9 mouse cellular contexts compared by ENCODE assay signal in genomic region chr8:11411504-11412124, GRCm38 (mm10).
A peak's percentile ranks its signal among the peaks of the same experiment; 100 is the strongest.
DNase-seq lines count a peak whose midpoint lies in the region; ATAC-seq lines count a peak whose summit lies in the region.
"Had no signal": no experiment of that assay in that cellular context is flagged by ENCODE, and none has a peak within 500 bp of the region (broad histone marks: within the 10 kb centered on the region; RNA-seq: fewer than 3 reads in every experiment).

No protein-coding gene starts in this region.

- peaks cover 44% of the 10 kb centered on the region for H3K36me3 ChIP-seq in heart, embryonic 16.5 days (ENCODE audit: control insufficient read depth, insufficient read depth)
- H3K36me3 ChIP-seq in forebrain, embryonic 15.5 days = no peaks in the 10 kb centered on the region

- no peak overlapping the region for H3K4me2 ChIP-seq in heart, embryonic 16.5 days (ENCODE audit: low read depth, low read length)
- H3K4me2 ChIP-seq in forebrain, embryonic 15.5 days (replicated peaks) = no peak overlapping the region

- WGBS in heart, embryonic 16.5 days = 73% methylated on average over 12 of the region's 12 CpGs
- 72% methylated on average over 12 of the region's 12 CpGs for WGBS in forebrain, embryonic 15.5 days

- H3K27ac ChIP-seq in heart, embryonic 16.5 days (ENCODE audit: low read length) = peak overlapping the region; percentile 34
- H3K27ac ChIP-seq in forebrain, embryonic 15.5 days (replicated peaks) = no peak overlapping the region

- H3K9me3 ChIP-seq in heart, embryonic 16.5 days (replicated peaks; ENCODE audit: control insufficient read depth, low read length) = no peaks in the 10 kb centered on the region
- H3K9me3 ChIP-seq in forebrain, embryonic 15.5 days = no peaks in the 10 kb centered on the region

- no peak overlapping the region for H3K4me3 ChIP-seq in heart, embryonic 16.5 days (ENCODE audit: low read length)
- no peak overlapping the region for H3K4me3 ChIP-seq in forebrain, embryonic 15.5 days

- H3K9ac ChIP-seq in heart, embryonic 16.5 days (ENCODE audit: low read length) = no peak overlapping the region
- no peak overlapping the region for H3K9ac ChIP-seq in forebrain, embryonic 15.5 days (replicated peaks)

- peak; percentile 44 for DNase-seq in gastrocnemius, adult 18-20 months (ENCODE audit: low spot score)
- DNase-seq in gastrocnemius, postnatal 10 days = no peak
- DNase-seq in NIH3T3 (ENCODE audit: low read depth) = peak; percentile 94
- DNase-seq in adrenal gland, postnatal 4 days (ENCODE audit: low spot score in 2 of 2) = no peak
- DNase-seq: cerebellum, adult 11 months had no signal

- peaks cover 15% of the 10 kb centered on the region for H3K4me1 ChIP-seq in heart, embryonic 16.5 days (ENCODE audit: control insufficient read depth, insufficient read depth, low read length)
- peaks cover 22% of the 10 kb centered on the region for H3K4me1 ChIP-seq in forebrain, embryonic 15.5 days

- no peak for ATAC-seq in heart, embryonic 16.5 days (replicated peaks; ENCODE audit: extremely low read depth, insufficient read depth, low FRiP score)
- ATAC-seq in monocyte, adult 5-6 weeks (replicated peaks; ENCODE audit: insufficient number of reproducible peaks, low FRiP score, low TSS enrichment, poor library complexity, severe bottlenecking) = peak; percentile 53
- ATAC-seq in activated CD4-positive, CD25-positive, alpha-beta regulatory T cell, adult 4 months = no peak
- no peak for ATAC-seq in forebrain, embryonic 15.5 days (replicated peaks)

- H3K27me3 ChIP-seq in heart, embryonic 16.5 days (ENCODE audit: control insufficient read depth, insufficient read depth, low read length) = no peaks in the 10 kb centered on the region
- no peaks in the 10 kb centered on the region for H3K27me3 ChIP-seq in forebrain, embryonic 15.5 days

Comparison
In these comparisons a context has a peak if more than half of its experiments do, and no peak if none do; other contexts are left out.
1. DNase-seq: peak in gastrocnemius, adult 18-20 months (single experiment) and NIH3T3 (single experiment); none in gastrocnemius, postnatal 10 days (single experiment) and adrenal gland, postnatal 4 days (0 of 2).